Mouse (Mus musculus): Measurements from ENCODE around the gene Pdxp.
A peak's percentile ranks its signal among the peaks of the same experiment; 100 is the strongest.

DNA sequence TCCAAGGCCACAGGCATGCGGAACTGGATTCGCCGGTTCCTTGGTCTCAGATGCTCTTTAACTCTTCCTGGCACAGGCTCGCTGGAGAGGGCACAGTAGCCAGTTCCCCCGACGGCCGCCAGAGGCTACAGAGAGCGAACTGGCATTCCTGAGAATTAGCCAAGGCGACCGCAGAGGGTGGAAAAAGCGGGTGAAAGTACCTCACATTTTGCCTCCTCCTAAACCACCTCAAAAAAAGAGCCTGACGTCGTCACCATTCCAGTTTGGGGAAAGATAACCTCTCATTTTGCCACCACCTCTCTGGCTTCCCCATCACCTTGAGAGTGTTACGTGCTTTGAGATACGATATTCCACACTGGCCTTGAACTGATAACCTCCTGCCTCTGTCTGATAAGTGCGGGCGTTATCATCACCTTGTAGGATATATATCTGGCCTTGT is 37.4 kb upstream of the Pdxp start:
- TF ChIP-seq POLR2AphosphoS2 (IDR thresholded peaks at IDR 0.05; ENCODE audit: insufficient read length, low read depth) (peak; percentile 22), TCF3 (IDR thresholded peaks at IDR 0.05; ENCODE audit: insufficient read length, low read depth) (no peak), E2F4 (IDR thresholded peaks at IDR 0.05; ENCODE audit: insufficient read depth) (no peak), POLR2A (IDR thresholded peaks at IDR 0.05; ENCODE audit: insufficient read length, low read depth) (no peak), USF1 (IDR thresholded peaks at IDR 0.05; ENCODE audit: low read depth) (no peak), TCF12 (IDR thresholded peaks at IDR 0.05; ENCODE audit: insufficient read depth, poor library complexity, severe bottlenecking) (no peak), MAX (IDR thresholded peaks at IDR 0.05; ENCODE audit: low read depth) (no peak), REST (IDR thresholded peaks at IDR 0.05; ENCODE audit: insufficient read depth, insufficient read length) (no peak), MYOG (IDR thresholded peaks at IDR 0.05; ENCODE audit: control insufficient read depth in 1 of 3, insufficient read depth in 1 of 3, insufficient read length in 2 of 3, low read depth in 2 of 3) (no peak)
